Mouse (Mus musculus): ENCODE data around the gene Ndufa3.

Gene Ndufa3

DNA sequence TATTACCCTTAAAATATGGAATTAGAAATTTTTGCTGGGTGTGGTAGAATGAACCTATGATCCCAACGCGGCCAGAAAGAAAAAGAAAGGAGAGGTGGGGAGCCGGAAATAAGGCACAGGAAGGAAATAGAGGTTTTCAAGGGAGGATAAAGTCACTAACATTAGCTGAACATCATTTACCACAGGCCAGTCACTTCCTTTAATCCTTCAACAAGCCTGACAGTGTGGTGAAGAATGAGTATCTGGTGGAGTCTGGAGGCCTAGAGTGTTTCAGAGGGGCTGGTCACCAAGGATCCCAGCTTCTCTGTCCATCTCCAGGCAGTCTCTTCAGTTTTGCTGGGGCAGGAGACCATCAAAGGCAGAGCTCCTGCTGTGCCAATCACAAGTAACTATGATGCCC lies 6.7 kb upstream of the Ndufa3 start:
- no peak for DNase-seq (ENCODE audit: low read depth, low spot score)

DNA sequence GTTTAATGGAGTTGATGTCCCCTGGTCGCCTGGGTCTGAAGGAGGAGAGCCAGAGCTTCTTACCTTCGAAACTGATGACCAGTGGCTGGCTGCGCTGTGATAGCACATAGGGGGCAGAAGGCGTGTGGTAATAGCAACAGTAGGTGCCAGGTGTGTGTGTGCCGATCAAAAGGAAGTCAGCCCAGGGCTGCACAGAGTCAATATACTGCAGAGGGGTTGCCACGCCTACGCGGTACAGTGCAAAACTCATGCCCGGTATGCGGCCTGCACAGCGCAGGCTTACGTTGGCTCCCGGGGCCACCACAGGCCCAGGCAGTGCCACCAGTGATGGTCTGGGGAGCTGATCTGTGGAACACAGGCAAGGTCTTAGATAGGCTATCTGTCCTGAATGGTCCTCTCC lies 6.2 kb upstream of the Ndufa3 start:
- DNase-seq (ENCODE audit: low read depth, low spot score), result no peak

DNA sequence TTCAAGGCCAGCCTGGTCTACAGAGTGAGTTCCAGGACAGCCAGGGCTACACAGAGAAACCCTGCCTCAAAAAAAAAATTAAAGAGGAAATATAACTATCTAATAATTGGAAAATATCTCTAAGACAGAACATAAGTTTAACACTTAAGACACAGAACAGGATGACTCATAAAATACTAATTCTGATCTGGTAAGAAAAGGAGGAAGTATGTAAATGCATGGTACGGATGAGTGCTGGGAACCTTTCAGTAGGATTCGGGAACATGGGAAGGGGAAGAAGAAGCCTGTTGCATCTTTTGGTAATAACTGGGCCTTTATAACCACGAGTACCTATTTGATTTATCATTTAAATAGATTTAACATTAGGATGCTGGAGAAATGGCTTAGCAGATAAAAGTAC lies 3.2 kb upstream of the Ndufa3 start:
- no peak for DNase-seq (ENCODE audit: low read depth, low spot score)

DNA sequence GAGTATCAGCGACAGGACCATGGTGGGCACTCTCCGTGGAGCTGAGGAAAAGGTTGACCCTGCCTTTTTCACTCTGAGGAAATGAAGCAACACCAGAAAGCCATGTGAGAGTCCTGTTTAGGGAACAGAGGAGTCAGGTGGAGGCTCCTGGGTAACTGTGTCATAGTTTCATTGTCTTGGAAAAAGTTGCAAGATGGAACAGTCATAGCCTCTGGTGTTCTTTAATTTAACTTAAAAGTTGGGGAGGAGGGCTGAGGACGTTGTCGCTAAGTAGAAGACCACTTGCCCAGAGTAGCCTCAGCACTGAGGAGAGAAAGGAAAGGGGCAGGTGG lies 1.1 kb upstream of the Ndufa3 start, which contains the start of gene Oscar:
Gene Oscar (minus strand): TSS at position 101 of the 332 bp plus-strand sequence.
- DNase-seq (ENCODE audit: low read depth, low spot score), result no peak

DNA sequence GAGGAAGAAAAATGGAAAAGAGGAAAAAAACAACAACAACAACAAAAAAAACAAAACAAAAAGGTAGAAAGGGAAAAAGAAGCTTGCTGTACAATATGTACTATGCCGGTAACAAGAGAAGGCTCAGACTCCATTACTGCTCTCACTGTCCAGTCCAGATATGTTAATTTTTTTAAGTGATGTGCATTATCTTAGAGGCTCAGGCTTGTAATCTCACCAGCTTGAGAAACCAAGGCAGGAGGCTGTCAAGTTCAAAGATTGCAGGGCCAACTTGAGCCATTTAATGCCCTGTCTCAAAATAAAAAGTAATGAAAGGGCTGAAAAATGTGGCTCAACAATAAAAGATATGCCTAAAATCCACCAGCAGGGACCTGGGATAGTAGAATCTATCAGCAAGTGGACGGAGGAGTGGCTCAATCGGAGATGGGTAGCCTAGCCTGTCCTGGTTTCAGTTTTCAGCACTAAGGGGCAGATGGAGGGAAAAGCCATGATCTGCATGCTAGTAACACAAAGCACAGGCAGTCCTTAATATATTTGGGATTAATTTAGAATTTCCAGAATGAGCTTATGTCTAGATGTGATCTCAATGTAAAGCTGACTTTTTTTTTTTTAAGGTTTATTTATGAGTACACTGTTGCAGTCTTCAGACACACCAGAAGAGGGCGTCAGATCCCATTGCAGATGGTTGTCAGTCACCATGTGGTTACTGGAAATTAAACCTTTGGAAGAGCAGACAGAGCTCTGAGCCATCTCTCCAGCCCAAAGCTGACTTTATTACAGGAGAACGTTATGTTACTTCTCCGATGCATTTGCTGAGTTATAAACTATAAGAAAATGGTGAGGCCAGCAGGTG lies 558 bp upstream of the Ndufa3 start:
- no peak for DNase-seq (ENCODE audit: low read depth, low spot score)

DNA sequence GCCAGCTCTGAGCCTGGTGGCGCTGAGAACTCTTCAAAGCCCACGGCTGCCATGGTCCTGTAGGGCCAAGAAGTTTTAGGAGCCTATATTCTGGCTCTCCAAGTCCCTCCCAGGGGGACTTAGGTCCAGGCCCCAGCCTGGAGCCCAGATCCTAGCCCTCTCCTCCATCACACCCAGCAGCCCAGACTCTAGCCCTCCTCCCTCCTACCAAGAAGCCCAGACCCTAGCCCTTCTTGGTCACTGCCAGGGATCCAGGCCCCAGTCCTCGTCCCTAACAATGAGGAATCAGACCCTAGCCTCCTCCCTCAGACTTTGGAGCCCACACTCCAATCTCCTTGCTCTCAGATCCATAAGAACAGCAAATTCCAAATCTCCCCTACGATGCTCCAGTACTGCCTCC lies 11.9 kb downstream of the Ndufa3 start:
- DNase-seq (ENCODE audit: low read depth, low spot score), result no peak

DNA sequence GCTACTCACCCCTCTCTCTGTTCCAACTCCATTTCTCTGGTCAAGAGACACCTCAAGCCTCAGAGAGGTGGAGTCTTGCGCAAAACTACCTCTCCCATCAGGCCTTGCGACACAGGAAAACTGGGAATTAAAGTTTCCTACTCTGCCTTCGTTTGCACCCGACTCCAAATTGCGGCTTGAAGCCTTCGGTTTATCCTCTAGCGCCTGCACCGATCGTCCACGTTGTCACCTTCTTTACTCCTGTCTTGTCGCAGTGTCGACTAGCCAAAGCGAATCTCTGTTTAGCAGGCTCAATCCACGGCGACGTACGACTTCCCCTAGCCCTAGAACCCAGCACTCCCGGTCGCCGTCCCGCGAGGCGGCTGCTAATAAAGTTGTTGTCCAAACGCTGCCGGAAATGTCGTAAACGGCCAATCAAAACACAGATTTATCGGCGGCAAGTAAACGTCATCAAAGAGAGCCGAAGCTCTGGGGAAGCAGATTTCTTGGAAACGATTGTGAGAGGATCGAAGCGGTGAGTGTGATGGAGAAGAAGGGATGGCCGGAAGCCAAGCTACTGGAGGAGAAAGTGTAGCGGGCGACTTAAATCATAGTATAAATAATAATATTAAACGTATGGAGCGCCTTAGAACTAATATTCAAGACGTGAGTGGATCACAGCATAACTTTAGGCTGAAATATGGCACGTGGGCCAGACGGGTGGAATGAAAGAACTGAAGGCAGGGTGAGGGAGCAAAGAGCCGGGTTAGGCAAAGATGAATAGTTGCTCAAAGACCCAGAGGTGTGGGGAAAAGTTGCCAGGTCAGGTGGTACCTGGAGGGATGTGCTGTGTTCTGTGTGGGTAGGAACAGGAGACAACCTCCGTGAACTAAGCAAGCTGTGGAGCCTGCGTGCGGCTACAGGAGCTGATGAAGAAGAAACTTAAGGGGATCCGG lies 12.6 kb downstream of the Ndufa3 start, which contains the start of the genes Tfpt and Prpf31:
Gene Tfpt (minus strand): TSS at position 387 of the 935 bp plus-strand sequence.
Gene Prpf31 (plus strand): TSS at position 443 of the 935 bp plus-strand sequence.
- peak; percentile 91 for DNase-seq (ENCODE audit: low read depth, low spot score)

DNA sequence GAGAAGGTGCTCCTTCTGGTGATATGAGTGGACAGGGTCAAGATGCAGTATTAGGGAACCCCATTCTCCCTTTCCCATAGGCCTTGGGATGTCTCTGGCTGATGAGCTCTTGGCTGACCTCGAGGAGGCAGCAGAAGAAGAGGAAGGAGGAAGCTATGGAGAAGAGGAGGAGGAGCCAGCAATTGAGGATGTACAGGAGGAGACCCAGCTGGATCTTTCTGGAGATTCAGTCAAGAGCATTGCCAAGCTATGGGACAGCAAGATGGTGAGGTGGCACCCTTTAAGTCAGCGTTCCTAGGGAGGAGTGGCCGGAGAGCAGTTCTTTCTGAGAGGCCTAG lies 13.3 kb downstream of the Ndufa3 start:
- DNase-seq (ENCODE audit: low read depth, low spot score), result no peak

DNA sequence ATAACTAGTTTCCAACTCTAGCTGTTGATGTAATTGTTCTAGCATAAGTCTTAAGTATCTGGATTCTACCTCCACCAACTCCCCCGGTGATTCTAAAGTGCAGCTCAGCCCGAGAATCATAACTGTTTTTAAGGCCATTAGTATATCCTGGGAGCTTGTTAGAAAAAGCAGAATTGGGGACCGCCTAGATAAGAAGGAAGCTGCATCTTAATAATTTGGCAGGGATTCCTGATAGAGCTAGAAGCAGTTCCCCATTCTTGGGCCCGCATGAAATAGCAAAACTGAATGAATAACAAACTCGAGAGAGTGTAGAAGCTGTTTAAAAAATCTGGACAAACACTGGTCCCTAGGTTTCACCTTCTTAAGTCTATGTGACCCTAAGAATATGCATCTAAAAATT lies 26.2 kb downstream of the Ndufa3 start:
- DNase-seq (ENCODE audit: low read depth, low spot score), result no peak

DNA sequence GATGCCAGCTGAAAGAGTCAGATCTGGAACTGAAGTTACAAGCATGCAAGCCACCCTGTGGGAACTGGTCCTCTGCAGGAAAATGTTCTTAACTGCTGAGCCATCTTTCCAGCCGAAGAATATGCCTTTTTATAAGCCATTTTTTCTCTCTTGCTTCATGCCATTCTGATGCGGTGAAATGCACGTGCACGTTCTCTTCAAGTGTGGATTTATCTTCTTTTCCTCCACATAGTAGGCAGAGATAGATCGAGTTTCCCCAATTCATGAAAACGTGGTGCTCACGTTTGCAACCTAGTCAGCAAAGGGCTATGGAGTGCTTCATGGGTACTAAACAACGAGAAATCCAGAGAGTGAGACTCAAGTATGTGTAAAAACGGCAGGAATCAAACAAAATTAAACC lies 26.7 kb downstream of the Ndufa3 start:
- DNase-seq (ENCODE audit: low read depth, low spot score), result no peak

DNA sequence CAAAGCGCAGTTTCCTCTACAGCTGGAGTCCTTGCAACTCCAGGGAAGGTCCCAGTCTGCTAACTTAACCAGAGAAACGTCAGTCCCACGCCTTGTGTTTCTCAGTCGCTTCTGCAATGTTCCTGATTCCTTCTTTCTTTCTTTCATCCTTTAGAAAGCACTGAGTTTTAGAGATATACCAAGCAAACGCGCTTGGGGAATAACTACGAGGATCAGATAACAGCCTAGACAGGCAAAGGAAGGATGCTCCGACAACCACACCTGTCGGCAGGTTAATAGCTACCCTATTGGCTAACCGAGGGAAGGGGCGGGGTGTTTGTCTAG lies 27.1 kb downstream of the Ndufa3 start:
- DNase-seq (ENCODE audit: low read depth, low spot score), result no peak

DNA sequence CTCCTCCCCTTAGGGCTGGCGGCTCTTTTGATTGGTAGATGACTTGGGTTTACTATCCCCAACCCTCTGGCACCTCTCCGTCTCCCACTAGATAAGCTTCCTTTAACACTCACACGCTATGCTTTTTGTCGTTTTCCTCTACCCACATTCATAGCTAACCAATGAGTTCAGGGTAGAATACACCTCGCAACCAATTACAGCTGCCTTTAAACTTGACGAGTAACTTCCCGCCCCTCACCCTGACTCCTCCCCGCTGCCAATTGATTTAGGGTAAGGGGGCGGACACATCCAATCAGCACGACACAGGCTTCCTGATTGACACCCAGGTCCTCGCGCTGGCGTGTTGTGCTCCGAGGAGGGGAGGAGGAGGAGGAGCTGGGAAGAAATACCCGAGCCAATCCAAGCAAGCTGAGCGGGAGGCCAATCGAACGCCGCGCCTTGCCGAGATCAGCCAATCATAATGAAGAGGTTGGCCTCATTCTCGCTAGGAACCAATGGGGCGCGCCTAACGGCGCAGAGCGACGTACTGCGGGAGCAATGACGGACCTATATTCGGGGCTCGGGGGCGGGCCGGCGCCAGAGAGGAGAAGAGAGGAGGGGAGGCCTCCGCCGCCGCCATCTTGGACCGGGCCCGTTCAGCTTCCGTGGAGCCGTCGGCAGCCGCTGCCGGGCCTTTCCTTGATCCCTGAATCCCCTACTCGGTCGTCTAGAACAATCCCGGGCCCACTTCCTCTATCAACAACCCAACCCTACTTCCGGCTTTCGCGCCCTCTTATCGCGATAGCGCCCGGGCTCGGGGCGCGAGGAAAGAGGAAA lies 27.7 kb downstream of the Ndufa3 start, which contains the start of gene Cnot3:
Gene Cnot3 (plus strand): TSS at position 597 of the 816 bp plus-strand sequence.
- DNase-seq (ENCODE audit: low read depth, low spot score), result peak; percentile 97

DNA sequence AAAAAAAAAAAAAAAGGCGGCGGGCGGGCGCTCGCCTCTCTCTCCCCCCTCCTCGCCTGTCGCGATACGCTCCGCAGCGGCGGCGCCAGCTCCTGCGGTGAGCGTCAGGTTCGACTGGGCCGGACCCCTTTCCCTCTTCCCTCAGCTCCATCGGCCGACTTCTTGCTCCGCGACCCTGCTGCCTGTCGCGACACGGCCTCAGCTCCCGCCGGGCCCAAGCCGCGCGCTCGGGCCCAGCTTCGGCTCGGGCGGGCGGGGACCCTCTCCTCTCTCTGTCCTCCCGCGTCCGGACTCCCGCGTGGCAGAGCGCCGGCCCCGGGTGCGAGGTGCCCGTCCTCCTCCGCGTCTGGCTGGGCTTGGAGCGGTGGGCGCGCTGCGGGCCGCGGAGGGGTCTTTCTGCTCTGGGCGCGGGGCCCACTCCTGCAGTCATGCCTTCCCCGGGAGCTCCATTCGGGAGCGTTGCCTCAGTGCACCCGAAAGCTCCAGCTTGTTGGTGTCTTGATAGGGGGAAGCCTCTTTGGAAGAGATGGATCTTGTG lies 28.4 kb downstream of the Ndufa3 start:
- no peak for DNase-seq (ENCODE audit: low read depth, low spot score)

DNA sequence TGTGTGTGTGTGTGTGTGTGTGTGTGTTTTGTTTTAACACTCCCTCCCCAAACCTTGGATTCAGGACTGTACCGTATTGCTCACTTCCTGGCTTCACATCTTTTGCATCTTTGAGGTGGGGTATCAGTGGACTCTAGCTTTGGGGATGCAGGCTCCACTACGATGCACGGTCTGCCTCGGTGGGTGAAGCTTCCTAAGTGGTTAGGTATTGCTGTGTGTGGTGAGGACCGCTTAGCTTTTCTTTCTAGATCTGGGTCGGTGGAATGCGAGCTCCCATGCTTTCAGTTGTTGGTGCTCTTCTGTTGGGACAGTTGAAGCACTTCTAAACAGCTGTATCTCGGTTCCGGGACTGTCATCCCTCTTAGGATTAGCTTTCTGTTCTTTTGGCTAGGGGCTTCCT lies 29.0 kb downstream of the Ndufa3 start:
- no peak for DNase-seq (ENCODE audit: low read depth, low spot score)

DNA sequence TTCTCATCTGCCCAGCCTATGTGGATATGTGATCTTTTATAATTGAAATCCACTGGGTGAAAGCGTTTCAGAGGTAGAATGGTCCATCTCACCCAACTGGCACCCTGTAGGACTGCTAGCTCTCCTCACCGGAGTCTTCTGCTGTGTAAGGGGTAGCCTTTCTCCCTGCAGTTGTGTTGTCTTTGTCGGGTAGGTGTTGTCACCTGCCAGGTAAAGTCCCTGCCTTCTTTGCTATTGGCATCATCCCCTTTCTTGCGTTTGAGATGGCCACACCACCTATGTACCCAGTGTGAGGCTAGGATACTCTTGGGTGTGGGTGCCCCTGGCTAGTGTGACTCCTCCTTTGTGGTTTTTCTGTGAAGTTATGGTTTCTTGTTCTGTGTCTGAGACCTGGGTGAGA lies 29.5 kb downstream of the Ndufa3 start:
- no peak for DNase-seq (ENCODE audit: low read depth, low spot score)

DNA sequence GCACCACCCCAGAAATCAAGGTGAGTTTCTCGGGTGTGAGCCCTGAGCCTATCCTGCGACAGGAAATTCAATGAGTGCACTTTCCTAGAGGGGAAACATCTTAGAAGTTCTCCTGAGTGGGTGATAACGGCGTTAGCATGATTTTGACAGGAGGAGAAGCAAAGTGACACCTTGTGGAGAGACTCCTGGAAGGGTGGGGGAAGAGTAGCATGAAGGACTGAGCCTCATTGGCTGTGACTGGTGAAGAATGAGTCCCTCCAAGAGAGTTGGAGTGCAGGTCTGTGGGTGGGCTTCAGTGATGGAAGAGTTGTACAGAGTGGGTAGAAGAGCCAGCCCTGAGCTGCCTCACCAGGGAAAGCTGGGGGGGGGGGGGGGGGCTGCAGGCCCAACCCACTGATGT lies 39.8 kb downstream of the Ndufa3 start:
- DNase-seq (ENCODE audit: low read depth, low spot score), result no peak

DNA sequence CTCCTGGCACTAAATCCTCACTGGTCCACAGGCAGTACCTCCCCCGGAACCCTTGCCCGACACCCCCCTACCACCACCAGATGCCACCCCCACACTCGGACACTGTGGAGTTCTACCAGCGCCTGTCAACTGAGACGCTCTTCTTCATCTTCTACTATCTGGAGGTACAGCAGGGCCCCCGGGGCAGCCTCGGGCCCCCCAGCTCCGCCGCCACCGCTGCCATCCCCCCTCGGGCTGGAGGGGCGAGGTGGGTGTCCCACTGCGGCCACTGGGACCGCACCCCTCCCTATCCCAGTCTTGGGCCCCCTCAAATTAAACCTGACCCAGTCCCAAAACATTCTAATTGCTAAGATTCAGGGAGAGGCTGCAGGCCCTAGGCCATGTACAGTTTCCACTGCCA lies 41.4 kb downstream of the Ndufa3 start:
- DNase-seq (ENCODE audit: low read depth, low spot score), result no peak

DNA sequence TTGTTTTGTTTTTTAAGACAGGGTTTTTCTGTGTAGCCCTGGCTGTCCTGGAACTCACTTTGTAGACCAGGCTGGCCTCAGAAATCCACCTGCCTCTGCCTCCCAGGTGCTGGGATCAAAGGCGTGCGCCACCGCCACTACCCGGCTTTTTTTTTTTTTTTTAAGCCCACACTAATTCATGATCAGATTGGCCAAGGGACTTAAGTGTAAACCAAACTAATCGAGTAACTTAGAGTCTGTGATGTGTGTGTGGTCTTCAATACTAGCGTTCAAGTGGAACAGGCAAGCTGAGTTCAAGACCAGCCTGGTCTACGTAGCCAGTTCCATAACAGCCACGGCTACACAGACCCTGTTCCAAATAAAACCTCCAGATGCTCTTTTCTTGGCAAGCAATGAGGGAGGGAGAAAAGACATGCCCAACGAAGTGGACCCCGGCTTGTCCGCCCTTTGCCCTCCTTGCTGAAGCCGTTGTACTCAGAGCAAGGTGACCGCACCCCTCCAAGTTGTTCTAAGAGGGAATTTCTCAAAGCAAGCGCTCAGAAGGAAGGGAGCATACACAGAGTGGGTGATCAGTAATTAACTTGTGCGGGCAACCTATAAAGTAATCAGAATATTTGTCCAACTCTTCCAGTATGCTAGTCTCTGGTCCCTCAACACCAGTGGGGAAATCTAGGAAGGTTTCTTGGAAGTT lies 47.5 kb downstream of the Ndufa3 start:
- no peak for DNase-seq (ENCODE audit: low read depth, low spot score)

DNA sequence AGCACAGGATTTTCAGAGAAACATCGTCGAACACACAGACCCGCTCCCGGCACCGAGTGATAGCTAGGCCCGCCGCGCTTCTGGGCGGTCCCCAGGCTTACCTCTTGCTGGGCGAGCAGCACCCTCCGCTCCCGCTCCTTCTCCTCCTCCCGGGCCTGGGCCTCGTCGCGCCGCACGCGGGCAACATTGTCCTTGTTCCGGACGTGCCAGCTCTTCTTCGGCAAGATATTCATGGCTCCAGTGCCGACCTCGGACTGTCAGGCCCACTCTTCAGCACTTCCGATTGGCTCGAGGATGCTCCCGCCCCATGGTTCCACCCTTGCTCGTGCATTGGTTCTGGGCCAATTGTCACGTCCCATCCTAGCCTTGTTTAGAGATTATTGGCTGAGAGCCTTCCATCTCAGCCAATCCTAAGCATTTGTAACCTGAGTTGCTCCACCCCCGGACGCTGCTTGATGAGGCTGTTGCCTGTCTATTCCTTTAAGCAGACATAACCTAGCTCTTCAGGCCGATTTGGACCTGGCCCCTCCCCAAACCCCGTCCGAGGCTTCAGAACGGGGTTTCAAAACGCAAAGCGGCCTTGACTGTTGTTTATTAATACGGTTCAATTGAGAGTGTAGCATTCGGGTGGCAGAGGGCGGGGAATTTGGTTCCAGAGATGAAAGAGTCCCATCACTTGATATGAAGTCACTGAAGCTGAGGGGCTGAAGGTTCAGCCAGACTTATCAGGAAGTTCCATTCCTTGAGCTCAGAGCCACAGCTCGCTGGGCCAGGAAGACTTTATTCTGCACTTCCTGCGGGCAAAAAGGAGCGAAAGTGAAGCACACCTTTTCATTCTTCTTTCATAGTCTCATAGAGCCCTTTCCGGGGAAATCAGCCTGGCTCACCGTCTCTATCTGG lies 48.3 kb downstream of the Ndufa3 start, which contains the start of gene Leng1:
Gene Leng1 (minus strand): TSS at position 626 of the 900 bp plus-strand sequence.
- peak; percentile 91 for DNase-seq (ENCODE audit: low read depth, low spot score)

DNA sequence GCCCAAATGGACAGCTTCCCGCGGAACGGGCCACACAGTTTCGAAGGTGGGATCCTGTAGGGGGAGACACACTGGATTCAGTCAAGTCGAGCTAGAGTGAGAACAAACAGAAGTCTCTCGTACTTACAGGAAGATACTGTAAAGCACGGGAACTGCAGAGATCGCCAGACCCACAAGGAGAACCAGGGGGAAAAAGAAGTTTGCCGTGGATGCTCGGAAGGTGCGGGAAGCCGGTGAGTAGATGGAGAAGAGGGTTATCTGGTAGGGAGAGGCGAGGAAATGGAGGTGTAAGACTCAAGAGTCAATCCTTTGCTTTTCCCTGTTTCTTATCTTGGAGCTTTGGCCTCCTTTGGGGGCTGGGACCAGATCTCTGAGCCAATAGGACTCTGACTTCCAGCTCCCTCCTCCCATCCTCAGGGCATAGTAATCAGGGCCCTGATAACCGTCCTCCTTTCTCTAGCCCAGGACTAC lies 49.8 kb downstream of the Ndufa3 start:
- no peak for DNase-seq (ENCODE audit: low read depth, low spot score)

Data from embryo, embryonic 11.5 days (tissue).